Mouse (Mus musculus): ENCODE results near the gene Acot11.
A peak's percentile ranks its signal among the peaks of the same experiment; 100 is the strongest.

The Acot11 gene

GRCm38 (mm10) chr4:106804910-106805274, at the start of gene Acot11:
Gene Acot11, minus strand, starts transcription at chr4:106804998.
- no peak for DNase-seq

GRCm38 (mm10) chr4:106848290-106849092, 43.7 kb upstream of the Acot11 start:
- peak; percentile 58 for DNase-seq

- peak; percentile 27 for DNase-seq
These were observed 42.9 kb upstream of the Acot11 start for GRCm38 (mm10) chr4:106847591-106848289.

- peak; percentile 9 for DNase-seq
These were observed 37.8 kb upstream of the Acot11 start for GRCm38 (mm10) chr4:106842561-106842960.

GRCm38 (mm10) chr4:106841856-106842255, 37.1 kb upstream of the Acot11 start:
- DNase-seq: no peak

- peak; percentile 40 for DNase-seq
These were observed 36.5 kb upstream of the Acot11 start for GRCm38 (mm10) chr4:106841303-106841702.

- DNase-seq: no peak
These were observed 35.9 kb upstream of the Acot11 start for GRCm38 (mm10) chr4:106840651-106841145.

GRCm38 (mm10) chr4:106839964-106840611, 35.3 kb upstream of the Acot11 start:
- peak; percentile 91 for DNase-seq

- peak; percentile 72 for DNase-seq
These were observed 34.5 kb upstream of the Acot11 start for GRCm38 (mm10) chr4:106839254-106839834.

- peak; percentile 95 for DNase-seq
These were observed 33.9 kb upstream of the Acot11 start for GRCm38 (mm10) chr4:106838548-106839253.

- DNase-seq: peak; percentile 73
These were observed 33.2 kb upstream of the Acot11 start for GRCm38 (mm10) chr4:106837964-106838363.

GRCm38 (mm10) chr4:106837425-106837824, 32.6 kb upstream of the Acot11 start:
- DNase-seq: peak; percentile 27

GRCm38 (mm10) chr4:106830545-106831112, 25.8 kb upstream of the Acot11 start:
- no peak for DNase-seq

- DNase-seq: peak; percentile 55
These were observed 23.1 kb upstream of the Acot11 start for GRCm38 (mm10) chr4:106827738-106828361.

GRCm38 (mm10) chr4:106825229-106825628, 20.4 kb upstream of the Acot11 start:
- no peak for DNase-seq

GRCm38 (mm10) chr4:106819404-106819803, 14.6 kb upstream of the Acot11 start:
- no peak for DNase-seq

GRCm38 (mm10) chr4:106818332-106818731, 13.5 kb upstream of the Acot11 start:
- DNase-seq: no peak

GRCm38 (mm10) chr4:106817017-106817416, 12.2 kb upstream of the Acot11 start:
- DNase-seq: no peak

GRCm38 (mm10) chr4:106815396-106816324, 10.9 kb upstream of the Acot11 start:
- DNase-seq: no peak

- no peak for DNase-seq
These were observed 6.4 kb upstream of the Acot11 start for GRCm38 (mm10) chr4:106811162-106811561.
